Mouse (Mus musculus): Measurements from ENCODE around the gene Jmjd6.
A peak's percentile ranks its signal among the peaks of the same experiment; 100 is the strongest.

The Jmjd6 gene

DNA sequence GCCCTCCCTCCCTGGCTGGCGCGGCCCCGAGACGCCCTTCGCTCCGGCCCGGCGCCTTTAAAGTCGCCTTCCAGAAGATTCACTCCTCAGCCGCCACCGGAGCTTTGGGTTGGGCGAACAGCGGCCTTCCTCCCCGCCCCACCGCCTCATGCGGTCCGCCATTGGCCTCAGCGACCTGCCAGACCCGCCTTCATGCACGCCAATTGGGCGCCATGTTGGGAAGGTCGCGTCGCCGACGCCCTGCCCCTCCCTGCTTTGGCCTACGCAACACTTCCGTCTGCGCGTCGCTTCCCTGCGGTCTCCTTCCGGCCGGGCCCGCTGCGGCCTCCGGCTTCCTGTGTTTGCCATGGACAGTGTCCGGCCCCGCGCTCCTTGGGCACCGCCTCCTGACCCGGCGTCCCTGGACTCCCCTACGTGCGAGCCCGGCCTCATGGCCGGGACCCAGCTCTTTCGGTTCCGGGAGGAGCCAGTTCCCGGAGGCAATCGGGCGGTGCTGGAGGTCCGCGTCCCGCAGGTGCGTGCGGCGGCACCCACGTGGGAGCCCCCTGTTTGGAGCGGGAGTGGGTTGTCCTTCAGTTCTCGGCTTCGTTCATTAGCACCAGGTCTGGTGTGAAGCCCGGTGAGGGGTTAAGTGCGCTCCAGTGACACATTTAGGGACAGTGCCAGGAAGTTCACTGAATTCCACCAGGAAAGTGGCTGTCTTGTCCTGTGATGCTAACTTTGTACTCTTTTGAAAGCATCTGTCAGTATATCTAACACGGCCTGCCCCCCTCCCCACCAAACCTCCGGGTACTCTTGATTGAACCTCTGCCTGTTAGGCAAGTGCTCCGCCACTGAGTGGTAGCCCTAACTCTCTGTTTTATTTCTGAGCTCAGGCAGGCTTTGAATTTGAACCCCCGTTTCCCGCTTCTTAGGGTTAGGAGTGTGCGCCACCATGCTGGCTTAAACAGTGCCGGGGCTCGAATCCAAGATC, at the start of gene Jmjd6, which contains the start of gene Mettl23:
Gene Jmjd6 (minus strand): TSS at position 189 of the 973 bp plus-strand sequence.
Gene Mettl23 (plus strand): TSS at position 18 of the 973 bp plus-strand sequence.
- DNase-seq: peak; percentile 89 to 95

DNA sequence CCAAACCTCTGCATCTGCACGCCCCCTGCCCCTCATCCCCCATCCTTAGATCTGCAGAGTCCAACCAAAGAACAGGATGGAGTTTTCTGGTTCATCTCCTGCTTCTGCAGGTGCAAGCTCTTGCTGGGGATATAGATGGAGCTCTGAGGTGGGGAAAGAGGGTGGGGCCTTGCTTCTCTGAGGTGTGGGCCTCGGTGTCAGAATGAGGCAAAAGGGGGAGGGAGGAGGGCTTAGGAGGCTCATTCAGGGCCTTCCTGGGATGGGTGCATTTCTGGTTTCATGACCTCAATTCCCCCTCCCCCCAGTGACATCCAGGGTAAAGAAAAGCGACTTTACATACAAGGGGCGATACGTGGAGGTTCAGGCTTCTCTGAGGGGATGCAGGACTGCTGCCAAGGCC, 43.9 kb upstream of the Jmjd6 start:
- no peak for DNase-seq

- peak; percentile 38 to 69 for DNase-seq
Measured at GRCm38 (mm10) chr11:116885275-116886151, 42.3 kb upstream of the Jmjd6 start.

DNA sequence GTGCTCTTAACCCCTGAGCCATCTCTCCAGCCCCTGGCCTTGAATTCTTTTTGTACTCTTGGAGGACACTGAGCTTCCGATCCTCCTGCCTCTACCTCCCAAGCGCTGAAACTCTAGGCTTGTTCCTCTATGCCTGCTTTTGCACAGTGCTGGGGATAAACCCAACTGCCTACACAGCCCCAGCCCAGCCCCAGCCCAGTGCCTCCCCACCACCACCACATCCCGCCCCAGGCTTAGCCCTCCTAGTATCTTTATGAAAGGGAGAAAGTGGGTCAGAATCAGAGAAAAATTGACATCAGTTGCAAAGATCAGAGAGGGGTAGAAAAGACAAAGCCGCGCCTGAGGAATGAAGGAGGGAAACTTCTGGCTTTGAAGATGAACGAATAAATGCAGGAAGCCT, 40.8 kb upstream of the Jmjd6 start:
- DNase-seq: no peak

DNA sequence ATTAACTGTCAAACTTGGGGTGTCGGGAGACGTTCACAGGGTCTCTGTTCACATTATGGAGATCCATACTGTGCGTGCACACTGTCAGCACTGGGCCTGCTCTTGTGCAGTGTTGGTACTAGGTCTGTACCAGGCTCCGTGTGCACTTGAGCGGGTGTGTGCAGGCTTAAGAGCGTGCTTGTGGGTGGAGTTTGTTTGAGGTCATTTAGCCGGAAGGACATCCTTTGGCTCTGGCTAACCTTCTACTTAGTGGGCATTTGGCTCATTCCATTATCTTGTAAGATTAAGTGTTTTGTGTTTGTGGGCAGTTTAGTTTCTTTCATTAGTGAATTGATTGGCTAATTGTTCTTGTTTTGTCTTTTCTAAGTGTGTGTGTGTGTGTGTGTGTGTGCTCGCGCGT, 39.2 kb upstream of the Jmjd6 start:
- no peak for DNase-seq

DNA sequence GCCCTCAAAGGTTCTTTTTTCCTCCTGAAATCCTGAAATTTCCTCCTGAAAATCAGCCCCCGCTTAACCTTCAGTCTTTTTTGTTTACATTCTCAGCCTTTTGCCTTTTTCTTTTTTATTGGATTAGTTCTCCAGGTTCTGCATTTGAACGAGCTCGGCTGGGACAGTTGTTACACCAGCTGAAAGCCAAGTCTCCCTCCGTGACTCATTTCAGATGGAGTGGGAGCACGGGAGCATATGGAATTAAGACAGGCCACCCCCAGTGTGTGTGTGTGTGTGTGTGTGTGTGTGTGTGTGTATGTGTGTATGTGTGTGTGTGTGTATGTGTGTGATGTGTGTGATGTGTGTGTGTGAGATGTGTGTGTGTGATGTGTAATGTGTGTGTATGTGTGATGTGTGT, 38.2 kb upstream of the Jmjd6 start:
- DNase-seq: no peak

GRCm38 (mm10) chr11:116880839-116881238, 37.6 kb upstream of the Jmjd6 start:
- no peak for DNase-seq

DNA sequence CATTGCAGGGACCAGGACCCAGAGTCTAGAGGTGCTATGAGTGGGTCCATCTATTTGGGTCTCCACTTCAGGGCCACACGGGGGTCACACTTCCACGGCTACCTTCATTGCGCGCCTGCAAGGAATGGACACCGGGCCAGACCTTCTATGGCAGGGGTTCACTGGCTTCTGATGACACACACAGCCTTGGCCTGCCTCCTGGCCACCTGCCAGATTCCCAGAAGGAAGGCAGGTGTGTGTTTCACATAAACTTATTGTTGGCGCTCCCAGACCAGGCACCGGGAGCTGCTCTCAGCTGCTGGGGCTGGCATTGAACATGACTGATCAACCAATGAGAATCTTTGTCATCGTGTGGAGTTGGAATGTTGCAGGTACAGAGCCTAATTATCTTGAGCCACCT, 35.2 kb upstream of the Jmjd6 start:
- DNase-seq: no peak

- DNase-seq: no peak
Measured at GRCm38 (mm10) chr11:116873987-116874386, 30.7 kb upstream of the Jmjd6 start.

- DNase-seq: no peak
Measured at GRCm38 (mm10) chr11:116871538-116871937, 28.3 kb upstream of the Jmjd6 start.

GRCm38 (mm10) chr11:116869641-116870040, 26.4 kb upstream of the Jmjd6 start:
- no peak for DNase-seq

GRCm38 (mm10) chr11:116869223-116869622, 26.0 kb upstream of the Jmjd6 start:
- DNase-seq: no peak

DNA sequence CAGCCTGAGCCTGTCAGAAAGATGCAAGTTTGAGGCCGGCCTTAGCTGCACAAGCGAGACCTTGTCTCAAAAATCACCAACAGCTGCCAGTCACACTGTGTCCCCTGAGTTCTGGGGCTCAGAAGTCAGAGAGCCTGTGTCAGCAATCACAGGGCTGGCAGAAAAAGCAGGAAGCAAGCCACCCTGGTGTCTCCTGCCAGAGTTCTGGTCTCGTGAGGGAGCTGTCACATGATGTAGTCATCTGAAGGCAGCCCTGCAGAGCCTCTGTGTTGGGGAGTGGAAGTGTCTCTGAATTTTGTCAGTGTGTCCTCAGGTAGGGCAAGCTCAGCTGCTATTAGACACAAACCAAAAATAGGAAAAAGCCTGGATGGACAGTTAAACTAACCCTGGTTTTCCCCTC, 24.9 kb upstream of the Jmjd6 start:
- no peak for DNase-seq

- DNase-seq: no peak
Measured at GRCm38 (mm10) chr11:116865945-116866585, 22.8 kb upstream of the Jmjd6 start.

- DNase-seq: no peak
Measured at GRCm38 (mm10) chr11:116864444-116864843, 21.2 kb upstream of the Jmjd6 start.

GRCm38 (mm10) chr11:116857183-116857850, 14.1 kb upstream of the Jmjd6 start:
- no peak for DNase-seq

GRCm38 (mm10) chr11:116854279-116854678, 11.0 kb upstream of the Jmjd6 start:
- no peak for DNase-seq

DNA sequence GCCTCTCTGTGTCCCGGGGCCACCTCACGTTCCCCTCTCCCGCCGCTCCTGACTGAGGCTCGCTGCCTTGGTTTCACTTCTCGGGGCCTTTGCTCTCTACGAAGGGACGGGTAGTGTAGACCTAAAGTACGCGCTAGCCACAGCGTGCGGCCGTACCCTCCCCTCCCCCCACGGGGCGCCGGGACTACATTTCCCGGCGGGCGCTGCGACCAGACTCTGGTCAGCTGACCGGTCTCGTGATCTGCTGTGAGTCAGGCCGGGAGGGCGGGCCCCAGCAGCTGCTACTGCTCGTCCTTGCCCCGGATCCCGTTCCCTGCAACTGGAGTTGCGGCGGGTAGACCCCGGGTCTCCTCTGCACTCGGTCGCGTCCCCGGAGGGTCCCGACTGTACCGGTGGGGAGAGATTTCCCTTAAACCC, 10.3 kb upstream of the Jmjd6 start:
- DNase-seq: peak; percentile 94 to 98

- DNase-seq: peak; percentile 93 to 94
Measured at GRCm38 (mm10) chr11:116852891-116853511, 9.8 kb upstream of the Jmjd6 start, which contains the start of gene Srsf2. Srsf2 (minus strand) TSS chr11:116853094.

DNA sequence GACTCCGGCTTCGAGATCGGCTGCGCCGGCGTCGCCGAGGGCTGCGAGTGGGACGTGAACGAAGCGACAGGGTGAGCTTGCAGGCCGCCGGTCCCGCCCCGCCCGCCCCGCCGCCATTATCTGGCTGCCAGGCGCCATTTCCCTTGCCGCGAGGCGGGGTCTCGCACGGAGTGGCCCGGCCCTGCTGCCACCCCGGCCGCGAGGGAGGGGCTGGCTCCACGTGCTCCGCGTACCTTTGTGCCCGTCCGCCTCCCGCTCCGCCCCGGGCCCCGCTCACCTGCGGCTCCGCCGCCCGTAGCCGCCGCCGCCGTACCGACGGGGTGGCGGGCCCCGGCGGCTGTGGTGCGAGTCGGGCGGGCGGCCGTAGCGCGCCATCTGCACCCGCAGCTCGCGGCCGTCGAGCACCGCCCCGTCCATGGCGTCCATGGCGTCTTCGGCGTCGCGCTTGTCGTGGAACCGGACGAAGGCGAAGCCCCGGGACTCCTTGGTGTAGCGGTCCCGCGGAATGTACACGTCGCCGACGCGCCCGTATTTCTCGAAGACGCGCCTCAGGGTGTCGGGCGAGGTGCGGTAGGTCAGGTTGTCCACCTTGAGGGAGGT, 9.1 kb upstream of the Jmjd6 start, which contains the start of gene Mfsd11:
Gene Mfsd11 (plus strand): TSS at position 150 of the 600 bp plus-strand sequence.
- peak; percentile 76 to 79 for DNase-seq

All from spleen, adult 18-20 months (tissue).